Mouse (Mus musculus): Measurements from ENCODE around the gene Scrn1.

GRCm38 (mm10) chr6:54507808-54508207 lies 58.5 kb downstream of the Scrn1 start:
- TF ChIP-seq POLR2A (IDR thresholded peaks at IDR 0.05; ENCODE audit: insufficient read length, low read depth) (no peak), MYOD1 (IDR thresholded peaks at IDR 0.05; ENCODE audit: control insufficient read depth in 1 of 3, insufficient read length in 2 of 3, low read depth in 2 of 3) (no peak), MYOG (IDR thresholded peaks at IDR 0.05; ENCODE audit: control insufficient read depth in 1 of 3, insufficient read depth in 1 of 3, insufficient read length in 2 of 3, low read depth in 2 of 3) (no peak), MAX (IDR thresholded peaks at IDR 0.05; ENCODE audit: low read depth) (no peak), POLR2AphosphoS2 (IDR thresholded peaks at IDR 0.05; ENCODE audit: insufficient read length, low read depth) (no peak), E2F4 (IDR thresholded peaks at IDR 0.05; ENCODE audit: insufficient read depth) (no peak), CEBPB (IDR thresholded peaks at IDR 0.05; ENCODE audit: insufficient read depth, poor library complexity, severe bottlenecking) (no peak), SRF (IDR thresholded peaks at IDR 0.05; ENCODE audit: control insufficient read depth, insufficient read length, low read depth) (no peak), TCF12 (IDR thresholded peaks at IDR 0.05; ENCODE audit: insufficient read depth, poor library complexity, severe bottlenecking) (no peak), USF1 (IDR thresholded peaks at IDR 0.05; ENCODE audit: low read depth) (no peak)
